Mouse (Mus musculus) A20 (cell line): Measurements from ENCODE around the gene Tnf.
A peak's percentile ranks its signal among the peaks of the same experiment; 100 is the strongest.

Source experiments
- DNase-seq: peaks from one replicate; pipeline ENCODE4 v3.0.0-alpha.2; 2011; ENCODE audit warnings: low read depth, low spot score

Tnf gene

DNA sequence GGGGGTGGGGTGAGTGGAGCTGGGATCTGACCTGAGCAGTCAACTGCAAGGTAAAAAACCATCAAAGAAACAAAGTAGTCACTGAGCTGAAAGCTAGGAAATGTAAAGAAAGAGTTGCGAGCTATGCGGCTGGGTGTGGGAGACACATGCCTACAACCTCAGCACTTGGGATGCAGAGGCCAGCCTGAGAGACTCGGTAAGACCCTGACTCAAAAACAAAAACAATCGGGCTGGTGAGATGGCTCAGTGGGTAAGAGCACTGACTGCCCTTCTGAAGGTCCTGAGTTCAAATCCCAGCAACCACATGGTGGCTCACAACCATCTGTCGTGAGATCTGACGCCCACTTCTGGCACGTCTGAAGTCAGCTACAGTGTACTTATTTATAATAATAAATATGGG lies 32.3 kb upstream of the Tnf start:
- peak; percentile 41 for DNase-seq

DNA sequence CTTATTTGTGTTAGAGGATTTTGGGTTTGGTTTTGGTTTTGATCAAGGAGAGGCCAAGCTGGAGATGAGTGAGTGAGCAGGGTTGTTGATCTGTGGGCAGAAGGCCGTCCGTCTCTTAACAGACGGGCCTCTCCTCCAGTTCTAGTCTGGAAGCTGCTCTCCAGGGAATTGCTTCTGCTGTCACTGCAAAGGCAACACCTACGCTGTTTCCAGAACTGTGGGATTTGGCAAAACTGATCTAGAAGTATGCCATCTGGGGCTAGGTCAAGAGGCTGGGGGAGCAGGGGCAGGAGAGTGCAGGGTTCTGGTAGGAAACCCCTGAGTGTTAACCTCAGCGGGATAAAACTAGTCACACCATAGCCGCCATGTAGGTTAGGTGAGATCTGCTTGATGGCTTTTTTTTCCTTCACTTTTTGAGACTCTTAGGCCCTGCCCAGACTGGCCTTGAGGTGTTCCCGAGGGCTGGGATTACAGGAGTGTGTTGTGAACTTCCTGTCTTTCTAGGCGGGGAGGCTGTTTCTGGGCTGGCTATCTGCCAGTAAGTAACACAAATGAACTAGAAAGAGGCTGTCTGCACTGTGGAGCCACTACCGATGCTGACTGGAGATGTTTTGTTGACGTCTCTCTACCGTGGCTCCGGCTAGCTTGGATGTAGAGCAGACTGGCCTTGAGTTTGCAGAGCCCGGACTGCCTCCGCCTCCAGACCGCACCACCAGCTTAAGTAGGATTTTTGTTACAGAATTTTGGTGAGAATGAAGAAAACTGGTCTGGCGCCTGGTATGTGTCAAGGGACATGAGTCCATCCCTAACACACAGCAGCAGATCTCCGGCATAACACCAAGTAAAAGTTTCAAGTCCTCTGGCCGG lies 31.5 kb upstream of the Tnf start, which contains the start of gene Atp6v1g2:
Gene Atp6v1g2, plus strand, starts transcription at position 547 of the 867 bp plus-strand sequence.
- DNase-seq, result peak; percentile 54

DNA sequence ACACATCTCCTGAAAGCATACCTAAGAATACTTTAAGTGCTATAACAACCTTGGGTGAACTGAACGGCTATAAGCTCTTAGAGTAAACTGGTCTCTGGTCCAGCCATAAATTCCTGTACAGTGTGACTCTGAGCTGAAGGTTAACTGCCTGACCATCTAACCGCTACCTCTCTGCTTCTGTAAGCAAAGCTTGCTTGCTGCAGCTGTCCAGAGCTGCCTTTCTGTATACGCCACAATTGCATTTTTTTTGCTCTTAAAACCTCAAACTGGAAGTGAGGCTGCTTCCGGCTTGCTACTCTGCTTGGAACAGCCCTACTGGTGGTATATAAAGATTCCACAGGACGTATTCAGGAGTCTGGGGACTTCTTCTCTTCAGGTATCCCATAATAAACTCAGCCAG lies 30.9 kb upstream of the Tnf start:
- DNase-seq, result peak; percentile 77

DNA sequence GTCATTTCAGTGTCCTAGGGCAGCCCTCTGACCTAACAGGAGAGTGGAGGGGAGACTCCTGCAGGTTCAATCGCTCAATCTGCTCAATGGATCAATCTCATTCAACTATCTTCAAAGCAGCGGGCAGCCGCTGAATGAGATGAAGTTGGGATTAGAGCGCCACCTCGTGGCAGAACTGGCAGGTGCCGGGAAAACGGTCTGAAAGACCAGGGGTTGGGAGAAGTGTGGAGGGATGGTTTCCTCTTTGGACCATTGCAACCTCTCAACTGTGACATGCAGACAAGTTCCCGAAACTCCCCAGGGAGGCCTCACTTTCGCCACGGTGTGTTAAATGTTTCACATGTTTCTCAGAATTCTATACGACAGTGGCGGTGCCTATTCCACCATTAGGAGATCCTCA lies 30.2 kb upstream of the Tnf start:
- DNase-seq, result peak; percentile 87

DNA sequence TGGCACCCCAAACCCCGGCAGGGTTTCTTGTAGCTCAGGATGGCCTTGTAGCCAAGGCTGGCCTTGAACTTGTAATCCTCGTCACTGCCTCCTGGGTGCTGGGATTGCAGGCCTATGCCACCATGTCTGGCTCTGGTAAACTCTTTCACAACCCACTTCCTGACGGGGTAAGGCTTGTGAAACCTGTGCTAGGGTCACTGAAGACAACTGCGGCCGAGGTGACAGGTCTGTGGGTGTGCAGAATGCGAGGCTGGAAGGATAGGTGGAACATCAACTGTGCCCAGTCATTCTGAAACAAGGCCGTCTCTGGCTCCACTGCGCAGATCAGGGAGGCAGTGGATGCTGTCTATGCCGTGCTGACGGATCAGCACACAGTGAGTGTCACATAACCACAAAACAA lies 29.2 kb upstream of the Tnf start:
- DNase-seq, result no peak

DNA sequence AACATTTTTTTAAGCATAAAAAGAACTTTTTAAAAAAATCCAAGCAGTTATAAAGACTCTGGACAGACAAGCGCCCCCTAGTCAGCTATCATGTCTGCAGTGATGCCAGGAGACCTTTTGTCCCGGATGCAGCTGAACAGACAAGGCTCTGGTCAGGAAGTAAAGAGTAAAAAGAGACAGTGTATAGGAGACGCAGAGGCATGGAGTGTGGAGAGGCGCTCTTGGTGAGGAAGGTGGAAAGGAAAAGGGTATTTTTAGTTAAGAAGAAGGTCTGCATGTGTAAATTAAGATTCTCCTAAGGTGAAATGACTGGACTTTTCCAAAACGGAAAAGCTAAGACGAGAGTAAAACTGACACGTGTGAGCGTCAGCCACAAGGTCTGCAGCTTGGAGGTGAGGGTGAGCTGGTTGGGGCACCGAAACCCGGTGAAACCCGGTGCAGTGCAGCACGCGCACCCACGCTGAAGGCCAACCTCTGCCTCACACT lies 24.8 kb upstream of the Tnf start:
- no peak for DNase-seq

DNA sequence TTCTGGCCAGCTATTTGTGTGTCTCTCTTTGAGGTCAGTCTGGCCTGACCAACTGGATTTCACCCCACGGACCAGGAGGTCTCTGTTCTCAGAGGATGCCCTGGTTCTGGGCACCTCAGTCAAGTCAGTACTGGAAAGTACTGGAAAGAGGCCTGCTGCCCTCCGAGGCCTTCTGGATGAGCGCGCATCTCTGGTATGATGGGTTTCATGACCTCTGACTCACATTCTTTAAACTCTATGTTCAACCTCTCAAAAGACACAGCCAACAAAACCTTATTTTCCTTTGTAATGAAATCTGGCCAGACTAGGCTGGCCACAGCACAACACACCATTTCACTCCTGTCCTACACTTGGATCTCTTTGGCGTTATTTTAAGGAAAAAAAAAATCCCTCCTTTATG lies 23.6 kb upstream of the Tnf start:
- no peak for DNase-seq

DNA sequence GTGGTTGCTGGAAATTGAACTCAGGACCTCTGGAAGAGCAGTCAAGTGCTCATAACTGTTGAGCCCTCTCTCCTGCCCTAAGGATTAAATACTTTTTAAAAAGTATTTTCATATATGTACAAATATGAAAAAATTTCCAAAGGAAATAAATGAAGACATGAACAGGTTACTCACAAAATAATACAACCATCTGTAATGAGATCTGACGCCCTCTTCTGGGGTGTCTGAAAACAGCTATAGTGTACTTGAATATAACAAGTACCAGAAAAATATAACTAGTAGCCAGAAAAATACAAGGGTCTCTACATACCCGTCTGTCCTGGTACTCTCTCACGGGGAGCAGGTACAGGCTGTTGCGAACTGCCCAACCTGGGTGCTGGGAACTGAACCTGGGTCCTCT lies 22.8 kb upstream of the Tnf start:
- peak; percentile 59 for DNase-seq

DNA sequence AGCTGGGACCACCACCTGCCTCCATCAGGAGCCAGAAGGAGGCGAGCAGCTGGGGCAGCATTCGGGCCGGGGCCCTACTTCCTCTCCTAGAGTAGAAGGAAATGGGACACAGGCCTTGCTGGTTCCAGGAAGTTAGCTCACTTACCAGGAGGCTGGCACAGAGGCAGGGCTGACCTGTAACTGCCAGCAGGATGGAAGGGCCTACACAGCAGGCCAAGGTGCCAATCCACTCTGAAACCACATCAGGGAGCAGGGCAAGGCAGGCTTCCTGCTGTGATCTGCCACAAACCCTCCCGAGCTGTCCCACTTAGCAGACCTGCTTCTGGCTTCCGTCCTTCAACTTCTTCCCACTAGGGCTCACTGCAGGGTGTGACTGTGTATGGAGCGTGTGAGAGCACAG lies 20.5 kb upstream of the Tnf start:
- DNase-seq, result no peak

DNA sequence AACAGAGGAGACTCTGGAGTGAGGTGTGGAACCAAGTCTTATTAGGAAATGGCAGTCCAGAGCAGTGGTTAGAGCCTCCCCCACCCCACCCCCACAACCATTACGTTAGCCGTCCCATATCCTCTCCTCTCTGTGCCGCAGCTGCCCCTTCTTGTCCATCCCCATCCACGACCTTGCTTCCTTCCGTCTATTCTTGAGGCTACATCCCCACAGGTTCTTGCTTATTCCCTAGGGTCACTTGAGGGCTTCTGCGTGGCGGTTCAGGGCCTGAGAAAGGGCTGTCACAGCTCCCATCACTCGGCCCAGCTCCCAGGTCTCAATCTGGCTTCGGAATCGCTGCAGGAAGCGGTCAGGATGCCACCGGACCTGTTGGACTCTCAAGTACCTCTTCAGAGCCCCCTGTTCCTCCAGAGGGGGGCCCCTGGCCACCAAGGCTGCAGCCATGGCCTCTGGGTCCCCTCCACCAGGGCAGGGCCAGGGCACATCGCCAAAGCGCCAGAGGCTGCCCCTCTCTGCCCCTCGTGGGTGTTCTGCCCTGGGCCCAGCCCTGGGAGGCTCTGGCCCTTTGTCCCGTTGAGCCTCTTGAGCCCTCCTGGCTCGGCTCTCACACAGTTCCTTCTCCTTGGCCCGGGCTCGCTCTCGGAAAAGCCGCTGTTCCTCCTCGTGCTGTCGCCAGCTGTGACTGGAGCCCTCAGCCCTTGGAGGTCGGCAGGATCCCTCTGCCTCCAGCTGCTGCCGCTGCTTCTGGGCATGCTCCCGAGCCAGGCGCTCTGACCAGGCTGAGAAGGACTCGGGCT lies 18.5 kb upstream of the Tnf start, which contains the start of gene Gm16181:
Gene Gm16181, plus strand, starts transcription at position 679 of the 797 bp plus-strand sequence.
- DNase-seq, result no peak

DNA sequence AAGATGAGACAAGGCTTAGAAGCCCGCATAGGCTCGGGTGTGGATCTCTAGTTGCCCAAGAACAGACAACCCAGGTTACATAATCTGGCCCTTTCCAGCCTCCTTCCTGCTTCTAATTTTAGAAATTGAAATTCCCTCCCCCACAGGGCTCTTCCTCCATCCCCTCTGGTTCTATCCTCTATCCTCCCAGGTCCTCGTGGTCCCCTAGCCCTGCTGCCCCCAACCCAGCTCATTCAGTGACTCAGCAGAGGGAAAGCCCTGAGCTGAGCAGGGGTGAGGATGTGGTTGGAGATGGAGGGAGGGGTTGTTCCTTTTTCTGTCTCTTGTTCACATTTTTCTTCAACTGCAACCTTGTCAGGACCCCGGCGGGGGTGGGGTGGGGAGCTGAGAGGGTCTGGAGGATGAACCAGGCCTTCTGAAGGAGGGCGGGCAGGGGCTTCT lies 17.8 kb upstream of the Tnf start:
- DNase-seq, result peak; percentile 74

DNA sequence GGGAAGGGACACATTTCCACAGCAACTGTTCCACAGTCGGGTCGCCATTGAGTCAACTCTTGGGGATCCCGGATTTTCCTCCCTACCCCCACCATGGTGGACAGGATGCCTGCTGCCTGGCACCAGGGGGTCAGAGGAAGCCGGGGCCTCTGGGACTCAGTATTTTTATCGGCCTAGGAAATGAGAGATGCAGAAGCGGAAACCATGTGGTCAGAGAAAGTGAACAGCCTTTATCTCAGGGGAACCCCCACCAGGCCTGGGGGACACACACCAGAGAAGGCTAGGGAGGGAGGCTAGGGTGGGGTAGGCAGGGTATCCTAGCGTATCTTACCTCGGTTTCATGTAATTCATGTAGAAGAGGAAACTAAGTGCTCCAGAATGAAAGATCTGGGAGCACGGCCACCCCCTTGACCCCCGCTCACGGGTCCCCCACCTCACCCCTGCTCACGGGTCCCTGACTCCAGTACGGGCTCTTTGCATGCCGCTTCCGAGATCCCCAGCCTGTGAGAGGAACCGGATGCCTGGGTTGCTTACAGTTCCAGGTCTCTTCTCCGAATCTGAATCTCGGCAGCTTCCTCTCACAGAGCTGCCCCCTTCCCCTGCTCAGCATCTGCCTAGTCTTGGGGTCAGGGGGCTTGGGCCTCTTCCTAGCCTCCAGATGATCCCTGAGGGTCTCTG lies 16.8 kb upstream of the Tnf start:
- DNase-seq, result peak; percentile 90

DNA sequence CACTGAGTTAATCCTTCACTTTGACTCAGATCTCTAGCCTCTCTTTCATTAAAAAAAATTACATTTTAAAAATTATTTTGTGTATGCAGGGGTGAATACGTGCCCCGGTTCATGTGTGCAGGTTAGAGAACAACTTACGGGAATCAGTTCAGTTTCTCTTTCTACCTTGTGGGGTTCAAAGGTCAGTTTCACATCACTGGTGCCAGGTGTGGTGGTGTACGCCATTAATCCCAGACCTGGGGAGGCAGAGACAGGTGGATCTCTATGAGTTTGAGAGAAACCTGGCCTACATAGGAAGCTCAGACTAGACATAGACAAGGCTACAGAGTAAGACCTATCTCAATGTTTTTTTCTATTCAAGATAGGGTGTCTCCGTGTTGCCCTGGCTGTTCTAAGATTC lies 11.3 kb upstream of the Tnf start:
- DNase-seq, result peak; percentile 55

DNA sequence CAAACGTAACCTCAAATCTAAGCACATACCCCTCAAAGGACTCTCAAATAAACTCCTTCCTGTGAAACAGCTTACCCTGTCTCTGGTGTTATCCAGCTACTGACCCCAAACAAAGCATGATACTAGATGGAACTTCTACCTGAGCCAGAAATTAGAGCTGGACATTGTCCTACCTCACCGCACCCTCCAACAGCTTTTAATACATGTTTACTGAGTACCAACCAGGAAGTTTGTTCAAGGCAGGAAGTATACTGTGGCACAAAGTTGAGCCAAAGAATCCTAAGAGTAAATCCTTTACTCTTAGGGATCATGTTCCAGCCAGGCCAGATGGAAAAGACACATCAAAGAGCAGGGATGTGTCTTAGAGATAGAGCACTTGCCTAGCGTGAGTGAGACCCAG lies 8.8 kb upstream of the Tnf start:
- DNase-seq, result no peak

DNA sequence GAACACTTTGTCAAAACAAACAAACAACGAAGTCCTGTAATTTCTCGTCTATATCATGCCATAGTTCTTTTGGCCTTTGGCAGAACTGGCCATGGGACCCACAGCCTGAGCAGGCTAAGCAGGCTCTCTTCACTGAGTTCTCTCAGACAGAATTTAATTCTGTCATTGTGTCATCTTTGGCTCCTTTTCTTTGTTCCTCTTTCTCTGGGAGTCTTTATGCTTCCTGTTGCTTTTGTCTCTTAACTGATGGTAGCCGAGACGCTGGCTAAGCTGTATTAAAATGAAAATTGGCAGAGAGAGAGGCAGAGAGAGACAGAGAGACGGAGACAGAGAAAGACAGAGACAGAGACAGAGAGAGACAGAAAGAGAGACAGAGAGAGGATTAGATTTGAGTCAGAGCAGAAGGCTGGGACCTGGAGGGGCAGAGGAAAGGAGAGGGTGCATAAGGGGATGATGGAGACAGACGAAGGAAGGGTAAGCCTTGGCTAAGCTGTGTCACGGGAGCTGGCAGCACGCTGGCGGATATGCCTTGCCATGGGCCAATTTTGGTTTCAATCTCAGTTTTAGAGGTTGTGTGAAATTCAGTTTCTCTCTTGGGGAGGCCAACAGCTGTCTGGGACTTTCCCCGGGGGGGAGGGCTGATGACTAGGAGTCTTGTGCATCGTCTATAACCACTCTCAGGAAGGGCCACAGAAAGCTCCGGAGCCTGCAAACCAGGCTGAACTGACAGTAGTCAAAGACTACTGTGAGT lies 8.2 kb upstream of the Tnf start:
- peak; percentile 92 for DNase-seq

DNA sequence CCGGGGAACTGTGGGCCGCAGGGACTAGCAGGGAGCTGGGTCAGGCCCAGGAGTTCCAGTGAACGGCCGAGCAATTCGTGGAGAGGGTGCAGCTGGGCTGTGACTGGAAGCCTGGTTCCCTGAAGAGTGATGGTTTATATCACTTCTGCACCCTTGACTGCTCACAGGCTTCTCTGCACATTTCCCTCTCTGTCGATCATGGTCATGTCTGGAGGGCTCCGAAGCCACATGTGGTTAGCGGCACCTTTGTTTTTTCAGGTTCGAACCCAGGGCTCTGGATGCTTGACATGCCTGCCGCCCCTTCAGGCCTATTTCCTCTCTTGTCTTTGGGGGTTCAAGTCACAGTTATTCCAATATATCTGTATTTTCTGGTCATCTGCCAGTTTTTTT lies 3.6 kb upstream of the Tnf start:
- DNase-seq, result peak; percentile 86

DNA sequence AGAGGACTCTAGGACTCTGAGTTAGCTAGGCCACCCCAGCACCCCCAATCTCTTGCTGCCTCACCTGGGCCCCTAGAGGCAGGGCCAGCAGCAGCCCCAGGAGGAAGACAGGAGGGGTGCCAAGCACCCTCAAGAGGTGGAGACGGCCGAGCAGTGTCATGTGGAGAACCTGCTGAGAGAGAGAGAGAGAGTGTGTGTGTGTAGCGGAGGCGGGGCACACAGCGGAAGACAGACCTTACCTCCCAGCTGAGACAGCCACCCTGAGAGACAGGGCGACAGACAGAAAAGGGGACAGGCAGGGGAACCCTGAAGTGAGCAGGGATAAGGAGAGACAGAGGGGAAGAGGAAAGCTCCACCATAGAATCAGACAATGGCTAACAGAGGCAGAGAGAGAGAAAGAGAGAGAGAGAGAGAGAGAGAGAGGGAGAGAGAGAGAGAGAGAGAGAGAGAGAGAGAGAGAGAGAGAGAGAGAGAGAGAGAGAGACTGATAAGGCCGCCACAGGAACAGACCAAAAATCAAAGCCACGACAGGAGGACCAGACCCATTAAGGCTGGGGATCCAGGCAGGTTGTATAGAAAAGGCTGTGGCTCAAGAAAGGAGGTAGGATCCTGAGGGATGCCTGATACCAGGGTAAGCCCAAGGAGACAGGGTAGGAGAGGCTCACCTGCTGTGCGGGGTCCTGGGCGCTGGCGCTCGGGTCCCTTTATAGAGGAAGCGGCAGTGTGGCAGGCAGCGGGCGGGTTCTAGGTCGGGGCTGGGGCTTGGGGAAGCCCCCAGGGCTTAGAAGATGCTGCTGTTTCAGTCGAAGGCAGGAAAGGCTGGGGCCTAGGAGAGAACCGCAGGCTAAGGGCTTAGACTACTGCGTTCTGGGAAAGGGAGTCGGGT lies 2.9 kb upstream of the Tnf start, which contains the start of gene Lta:
Gene Lta, minus strand, starts transcription at position 858 of the 886 bp plus-strand sequence.
- DNase-seq, result peak; percentile 92

DNA sequence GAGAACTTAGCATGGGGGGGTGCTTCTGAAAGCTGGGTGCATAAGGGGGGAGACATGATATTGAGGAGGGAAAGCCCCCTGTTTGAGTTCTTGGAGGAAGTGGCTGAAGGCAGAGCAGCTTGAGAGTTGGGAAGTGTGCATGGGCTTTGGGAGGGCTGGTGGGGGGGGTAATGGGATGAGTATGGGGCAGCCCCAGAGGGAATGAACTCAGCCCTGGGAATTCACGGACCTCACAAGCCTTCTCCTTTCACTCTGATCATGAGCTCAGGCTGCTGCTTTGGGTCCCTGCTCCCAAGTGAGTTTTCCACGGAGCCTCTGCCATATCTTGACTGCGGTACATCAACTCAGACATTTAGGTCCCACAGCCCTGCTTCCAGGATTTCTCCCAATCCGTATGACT lies 635 bp upstream of the Tnf start:
- no peak for DNase-seq

DNA sequence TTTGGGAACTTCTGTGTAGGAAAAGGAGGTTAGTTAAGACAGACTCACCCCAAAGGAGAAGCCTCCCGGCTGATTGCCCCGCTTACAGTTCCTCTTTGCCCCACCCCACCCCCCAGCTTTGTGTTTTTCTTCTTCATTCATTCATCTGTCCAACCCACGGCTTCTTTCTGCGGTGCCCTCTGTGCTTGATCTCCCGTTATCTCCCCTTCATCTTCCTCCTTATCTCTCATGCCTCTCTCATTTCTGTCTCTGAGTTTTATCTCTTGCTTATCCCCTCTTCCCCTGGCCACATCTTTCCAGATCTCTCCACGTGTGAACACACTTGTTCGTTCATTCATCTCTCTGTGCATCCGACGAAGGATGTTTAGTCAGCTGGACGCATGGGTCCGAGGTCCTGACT lies 679 bp downstream of the Tnf start:
- DNase-seq, result peak; percentile 72

DNA sequence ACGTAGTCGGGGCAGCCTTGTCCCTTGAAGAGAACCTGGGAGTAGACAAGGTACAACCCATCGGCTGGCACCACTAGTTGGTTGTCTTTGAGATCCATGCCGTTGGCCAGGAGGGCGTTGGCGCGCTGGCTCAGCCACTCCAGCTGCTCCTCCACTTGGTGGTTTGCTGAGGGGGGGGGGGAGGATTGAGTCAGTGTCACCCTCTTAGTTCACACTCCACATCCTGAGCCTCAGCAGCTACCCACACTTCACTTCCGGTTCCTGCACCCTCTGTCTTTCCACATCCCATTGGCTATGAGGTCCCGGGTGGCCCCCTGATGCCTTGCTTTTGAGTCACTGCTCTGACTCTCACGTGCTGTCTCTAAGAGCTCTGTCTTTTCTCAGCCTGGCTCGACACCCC lies 1.4 kb downstream of the Tnf start:
- DNase-seq, result peak; percentile 87
